Mouse (Mus musculus) pancreas, adult 10 weeks (tissue): Measurements from ENCODE around the gene Vmn1r132. TPM values are rescaled to one million over a fixed set of nuclear protein-coding genes. Genes with fewer than 3 reads are reported as not detected.

Experiments used
- polyA plus RNA-seq: library from polyadenylated mRNA; stranded (reverse); fragments of 350-450 nt; fragmentation: Illumina TruSeq; extraction: RNeasy Lipid Tissue Mini Kit (QIAGEN cat#74804); gene quantifications from one replicate; pipeline ENCODE4 v1.2.3, GENCODE M21; 2015; ENCODE audit warnings: low read depth, low replicate concordance; ENCODE audit not compliant: insufficient read depth

The Vmn1r132 gene
- polyA plus RNA-seq: not detected

DNA sequence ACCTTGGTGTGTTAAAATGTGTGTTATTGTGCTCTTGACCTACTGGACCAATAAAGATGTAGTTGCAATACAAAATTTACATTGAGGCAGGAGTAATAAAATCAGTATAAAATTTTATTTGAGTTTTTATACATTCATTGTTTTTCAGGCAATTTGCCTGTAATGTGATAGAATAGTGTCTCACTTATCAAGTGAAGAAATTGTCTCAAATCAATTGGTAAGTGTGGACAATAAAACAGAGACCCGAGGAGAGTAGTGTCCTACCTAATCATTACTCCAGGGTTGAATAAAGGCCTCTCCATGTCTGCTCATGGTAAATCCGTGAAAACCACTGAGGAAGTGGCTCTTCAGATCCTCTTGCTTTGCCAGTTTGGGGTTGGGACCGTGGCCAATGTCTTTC lies at the start of gene Vmn1r132:
Vmn1r132 (plus strand) TSS at position 301 of the 400 bp plus-strand sequence.

Other genes starting within 250 kb of the Vmn1r132 start
- gene Gm6882, start 181.3 kb upstream of the Vmn1r132 start, polyA plus RNA-seq: not detected
- not detected for gene Vmn1r130, start 102.3 kb upstream of the Vmn1r132 start, polyA plus RNA-seq
- gene Vmn1r131, start 68.0 kb upstream of the Vmn1r132 start, polyA plus RNA-seq: not detected
- not detected for gene Gm4175, start 147.4 kb downstream of the Vmn1r132 start, polyA plus RNA-seq
- not detected for gene Gm4177, start 182.6 kb downstream of the Vmn1r132 start, polyA plus RNA-seq
- not detected for gene Vmn1r135, start 218.3 kb downstream of the Vmn1r132 start, polyA plus RNA-seq
- gene Gm5725, start 230.2 kb downstream of the Vmn1r132 start, polyA plus RNA-seq: not detected